Mouse (Mus musculus): ENCODE results near the gene Hk1. TPM values are rescaled to one million over a fixed set of nuclear protein-coding genes. Genes with fewer than 3 reads are reported as not detected.

Hk1 gene
- polyA plus RNA-seq, 1 experiment, result 65.7 TPM

DNA sequence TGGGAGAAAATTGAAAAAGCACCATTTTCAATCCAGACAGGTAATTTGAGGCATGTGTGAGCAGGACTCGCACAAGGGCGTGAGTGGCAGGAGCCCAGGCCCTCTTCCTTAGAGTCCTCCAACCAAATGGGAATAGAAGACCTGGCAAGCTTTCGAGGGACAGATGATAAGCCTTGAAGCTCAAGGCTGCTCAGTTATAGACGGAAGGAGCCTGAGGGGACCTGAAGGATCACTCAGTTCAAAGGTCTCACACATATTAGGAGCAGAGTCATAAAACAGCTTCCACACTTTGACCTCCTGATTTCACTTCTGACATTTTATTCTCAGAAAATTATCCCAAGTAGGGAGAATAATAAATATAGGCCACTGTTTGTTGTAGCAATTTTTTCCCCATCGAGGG lies 39.7 kb upstream of the Hk1 start:
- no peaks in the 10 kb centered on the region for H3K27me3 ChIP-seq (ENCODE audit: control insufficient read depth, insufficient read depth, insufficient read length)
- TF ChIP-seq MYOD1 (IDR thresholded peaks at IDR 0.05; ENCODE audit: control insufficient read depth, insufficient read length, low read depth), result no peak
- no peak overlapping the region for H3ac ChIP-seq (ENCODE audit: control insufficient read depth, insufficient read length, low read depth)
- H3K4me3 ChIP-seq (ENCODE audit: insufficient read depth, poor library complexity, severe bottlenecking), result no peak overlapping the region
- no peaks in the 10 kb centered on the region for H3K79me2 ChIP-seq (ENCODE audit: control insufficient read depth, insufficient read depth)
- H3K79me3 ChIP-seq (ENCODE audit: low read depth), result no peaks in the 10 kb centered on the region
- no peaks in the 10 kb centered on the region for H3K36me3 ChIP-seq (ENCODE audit: control insufficient read depth, insufficient read depth)

DNA sequence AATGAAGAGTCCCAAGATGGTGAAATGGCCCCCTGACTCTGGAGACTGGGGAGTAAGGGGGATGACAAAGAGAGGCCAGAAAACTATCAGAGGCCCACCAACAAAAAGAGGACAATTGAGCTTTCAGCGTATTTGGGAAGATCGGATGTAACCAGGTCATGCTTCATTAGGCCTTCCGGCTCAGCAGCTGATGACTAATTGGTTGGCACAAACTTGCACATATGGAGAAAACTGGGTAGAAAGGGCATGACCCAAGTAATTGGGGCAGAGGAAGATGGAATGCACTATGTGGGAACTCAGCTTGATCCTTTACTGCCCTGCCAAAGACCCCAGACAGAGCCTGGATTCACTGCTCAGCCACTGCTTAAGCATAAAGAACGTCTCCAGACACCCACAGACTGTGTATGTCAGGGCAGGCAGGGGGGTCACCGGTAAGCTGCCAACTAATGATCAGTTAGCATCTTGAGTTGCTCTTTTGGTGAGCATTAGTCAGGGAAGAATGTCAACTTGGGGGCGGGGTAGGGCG lies 39.2 kb upstream of the Hk1 start:
- H3K79me2 ChIP-seq (ENCODE audit: control insufficient read depth, insufficient read depth), result no peaks in the 10 kb centered on the region
- H3K4me3 ChIP-seq (ENCODE audit: insufficient read depth, poor library complexity, severe bottlenecking), result no peak overlapping the region
- no peak overlapping the region for H3ac ChIP-seq (ENCODE audit: control insufficient read depth, insufficient read length, low read depth)
- no peaks in the 10 kb centered on the region for H3K36me3 ChIP-seq (ENCODE audit: control insufficient read depth, insufficient read depth)
- no peaks in the 10 kb centered on the region for H3K79me3 ChIP-seq (ENCODE audit: low read depth)
- no peaks in the 10 kb centered on the region for H3K27me3 ChIP-seq (ENCODE audit: control insufficient read depth, insufficient read depth, insufficient read length)
- TF ChIP-seq CEBPB (IDR thresholded peaks at IDR 0.05; ENCODE audit: low read depth), result no peak
- no peak for TF ChIP-seq MYOD1 (IDR thresholded peaks at IDR 0.05; ENCODE audit: control insufficient read depth, insufficient read length, low read depth)
- TF ChIP-seq MAX (IDR thresholded peaks at IDR 0.05), result no peak
- no peak for TF ChIP-seq FOSL1 (IDR thresholded peaks at IDR 0.05; ENCODE audit: insufficient read depth, low read length, poor library complexity, severe bottlenecking)
- TF ChIP-seq MYOG (IDR thresholded peaks at IDR 0.05; ENCODE audit: control insufficient read depth, extremely low read depth, insufficient read length), result no peak
- TF ChIP-seq USF1 (IDR thresholded peaks at IDR 0.05; ENCODE audit: low read depth), result no peak
- no peak for TF ChIP-seq CTCF (IDR thresholded peaks at IDR 0.05; ENCODE audit: control insufficient read depth, insufficient read depth, insufficient read length)

DNA sequence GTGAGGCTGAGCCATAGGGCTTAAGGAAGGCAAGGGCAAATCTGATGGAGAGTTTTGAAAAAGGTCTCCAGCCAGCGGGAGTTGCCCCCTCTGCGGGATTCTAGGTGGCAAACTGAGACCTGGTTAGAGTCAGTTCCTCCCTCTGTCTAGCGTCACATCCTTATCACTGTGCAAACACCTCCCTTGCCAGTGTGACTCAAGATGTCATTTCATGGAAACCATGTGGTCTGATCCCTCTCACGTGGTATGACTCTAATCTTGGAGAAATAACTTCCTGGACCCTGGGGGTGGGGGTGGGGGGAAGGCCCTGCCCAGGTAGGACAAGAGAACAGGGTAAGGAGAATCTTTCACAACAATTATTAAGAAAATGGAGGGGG lies 33.9 kb upstream of the Hk1 start:
- H3K79me3 ChIP-seq (ENCODE audit: low read depth), result no peaks in the 10 kb centered on the region
- H3K4me3 ChIP-seq (ENCODE audit: insufficient read depth, poor library complexity, severe bottlenecking), result no peak overlapping the region
- TF ChIP-seq USF1 (IDR thresholded peaks at IDR 0.05; ENCODE audit: low read depth) (peak; percentile 15), MYOD1 (IDR thresholded peaks at IDR 0.05; ENCODE audit: control insufficient read depth, insufficient read length, low read depth) (no peak)

DNA sequence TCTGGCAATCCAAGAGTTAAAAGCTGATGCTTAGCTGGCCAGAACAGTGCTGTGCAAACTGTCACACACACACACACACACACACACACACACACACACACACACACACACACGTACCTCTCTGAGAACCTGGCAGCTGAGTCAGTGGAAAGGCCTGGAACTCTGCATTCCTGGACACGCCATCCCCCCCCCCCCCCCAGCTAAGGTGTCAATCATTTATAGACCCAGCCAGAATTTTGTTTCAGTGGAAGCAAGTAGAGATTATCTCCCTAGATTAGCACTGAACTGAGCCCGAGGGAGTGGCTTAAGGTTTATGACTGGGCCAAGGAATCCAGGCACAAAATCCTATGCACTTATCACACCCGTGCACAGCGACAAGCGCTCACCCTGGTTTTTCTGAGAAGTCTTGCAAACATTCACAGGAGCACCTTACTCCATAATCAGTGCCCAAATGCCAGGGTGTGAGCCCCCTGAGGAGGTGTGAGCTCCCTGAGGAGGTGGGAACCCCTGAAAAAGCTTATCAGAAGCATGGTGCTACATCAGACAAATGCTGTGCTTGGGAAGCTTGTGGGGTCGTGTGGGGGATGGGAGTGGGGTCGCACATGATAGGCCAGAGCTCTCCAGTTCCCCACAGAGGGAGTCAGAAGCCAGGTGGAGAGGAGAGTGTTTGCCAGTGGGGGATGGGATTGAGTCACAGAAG lies 33.3 kb upstream of the Hk1 start:
- H3K36me3 ChIP-seq (ENCODE audit: control insufficient read depth, insufficient read depth), result no peaks in the 10 kb centered on the region
- H3K27me3 ChIP-seq (ENCODE audit: control insufficient read depth, insufficient read depth, insufficient read length), result peaks cover 13% of the 10 kb centered on the region
- no peaks in the 10 kb centered on the region for H3K79me2 ChIP-seq (ENCODE audit: control insufficient read depth, insufficient read depth)
- H3ac ChIP-seq (ENCODE audit: control insufficient read depth, insufficient read length, low read depth), result no peak overlapping the region
- no peak for TF ChIP-seq USF1 (IDR thresholded peaks at IDR 0.05; ENCODE audit: low read depth)
- no peak for TF ChIP-seq FOSL1 (IDR thresholded peaks at IDR 0.05; ENCODE audit: insufficient read depth, low read length, poor library complexity, severe bottlenecking)
- no peak for TF ChIP-seq MYOG (IDR thresholded peaks at IDR 0.05; ENCODE audit: control insufficient read depth, extremely low read depth, insufficient read length)
- no peak for TF ChIP-seq CTCF (IDR thresholded peaks at IDR 0.05; ENCODE audit: control insufficient read depth, insufficient read depth, insufficient read length)
- TF ChIP-seq MYOD1 (IDR thresholded peaks at IDR 0.05; ENCODE audit: control insufficient read depth, insufficient read length, low read depth), result no peak
- no peak for TF ChIP-seq CEBPB (IDR thresholded peaks at IDR 0.05; ENCODE audit: low read depth)
- no peak for TF ChIP-seq MAX (IDR thresholded peaks at IDR 0.05)
- H3K79me3 ChIP-seq (ENCODE audit: low read depth), result no peaks in the 10 kb centered on the region
- H3K4me3 ChIP-seq (ENCODE audit: insufficient read depth, poor library complexity, severe bottlenecking), result no peak overlapping the region

More for the DNA sequence above, 33.9 kb upstream of the Hk1 start:
- no peaks in the 10 kb centered on the region for H3K79me2 ChIP-seq (ENCODE audit: control insufficient read depth, insufficient read depth)
- H3K27me3 ChIP-seq (ENCODE audit: control insufficient read depth, insufficient read depth, insufficient read length), result peaks cover 9% of the 10 kb centered on the region
- H3K36me3 ChIP-seq (ENCODE audit: control insufficient read depth, insufficient read depth), result no peaks in the 10 kb centered on the region
- H3ac ChIP-seq (ENCODE audit: control insufficient read depth, insufficient read length, low read depth), result no peak overlapping the region

DNA sequence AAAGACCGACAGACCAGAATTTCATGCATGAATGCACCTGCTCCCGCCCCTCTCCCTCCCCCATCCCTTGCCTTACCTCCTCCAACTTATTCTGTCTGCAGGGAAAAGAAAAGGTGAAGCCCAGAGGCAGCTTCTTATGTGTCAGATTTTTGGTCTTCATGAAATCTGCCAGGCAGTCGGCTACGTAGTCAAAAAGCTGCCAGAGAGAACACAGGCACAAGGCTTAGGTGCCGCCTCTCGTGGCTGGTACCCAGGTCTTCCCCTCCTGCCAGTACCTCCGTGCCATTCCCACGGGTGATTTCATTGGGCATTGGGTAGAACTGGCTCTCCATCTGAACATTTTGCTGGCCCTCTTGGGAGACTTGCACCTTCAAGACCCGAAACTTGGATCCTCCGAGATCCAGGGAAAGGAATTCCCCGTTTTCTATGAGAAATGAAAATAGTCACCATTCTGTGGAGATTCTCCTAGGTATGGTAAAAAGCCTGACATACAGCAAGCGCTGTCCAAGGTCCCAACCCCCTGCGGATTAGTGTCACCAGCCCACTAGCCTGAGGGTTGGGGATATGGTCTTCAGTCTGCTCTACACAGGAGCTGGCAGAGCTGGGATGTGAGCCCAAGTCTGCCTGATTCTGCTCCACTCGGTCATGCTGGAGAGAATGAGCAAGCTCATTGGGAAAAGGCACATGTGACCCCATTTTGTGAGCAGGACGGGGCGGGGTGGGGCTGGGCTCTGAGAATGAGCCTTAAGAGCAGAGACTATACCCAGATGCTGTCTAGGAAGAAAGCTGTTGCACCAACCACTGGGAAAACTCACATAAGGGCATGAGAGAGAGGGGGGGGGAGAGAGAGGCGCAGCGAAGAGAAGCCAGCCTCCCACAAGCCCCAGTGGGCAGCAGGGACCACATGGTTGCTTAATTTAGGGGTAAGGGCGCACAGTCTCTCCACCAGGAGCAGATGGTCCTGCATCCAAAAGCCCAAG lies 32.0 kb upstream of the Hk1 start:
- H3K27me3 ChIP-seq (ENCODE audit: control insufficient read depth, insufficient read depth, insufficient read length), result peaks cover 24% of the 10 kb centered on the region

More for the DNA sequence above, 32.0 kb upstream of the Hk1 start:
- Histone ChIP-seq H3K79me3 (ENCODE audit: low read depth) (no peaks in the 10 kb centered on the region), H3ac (ENCODE audit: control insufficient read depth, insufficient read length, low read depth) (no peak overlapping the region), H3K79me2 (ENCODE audit: control insufficient read depth, insufficient read depth) (no peaks in the 10 kb centered on the region), H3K36me3 (ENCODE audit: control insufficient read depth, insufficient read depth) (no peaks in the 10 kb centered on the region), H3K4me3 (ENCODE audit: insufficient read depth, poor library complexity, severe bottlenecking) (no peak overlapping the region)
- no peak for TF ChIP-seq CTCF (IDR thresholded peaks at IDR 0.05; ENCODE audit: control insufficient read depth, insufficient read depth, insufficient read length)
- TF ChIP-seq MAX (IDR thresholded peaks at IDR 0.05), result no peak
- TF ChIP-seq FOSL1 (IDR thresholded peaks at IDR 0.05; ENCODE audit: insufficient read depth, low read length, poor library complexity, severe bottlenecking), result no peak
- no peak for TF ChIP-seq USF1 (IDR thresholded peaks at IDR 0.05; ENCODE audit: low read depth)
- TF ChIP-seq MYOD1 (IDR thresholded peaks at IDR 0.05; ENCODE audit: control insufficient read depth, insufficient read length, low read depth), result no peak
- no peak for TF ChIP-seq CEBPB (IDR thresholded peaks at IDR 0.05; ENCODE audit: low read depth)
- TF ChIP-seq MYOG (IDR thresholded peaks at IDR 0.05; ENCODE audit: control insufficient read depth, extremely low read depth, insufficient read length), result no peak

All from C2C12 (cell line).